Mouse (Mus musculus): ENCODE measurements at regions not wholly inside any gene's neighbourhood (a gene's known extent, or its start where the extent isn't known, plus 50 kb on each side); places are given as distances from the start of the nearest gene placed in this dataset.

DNA sequence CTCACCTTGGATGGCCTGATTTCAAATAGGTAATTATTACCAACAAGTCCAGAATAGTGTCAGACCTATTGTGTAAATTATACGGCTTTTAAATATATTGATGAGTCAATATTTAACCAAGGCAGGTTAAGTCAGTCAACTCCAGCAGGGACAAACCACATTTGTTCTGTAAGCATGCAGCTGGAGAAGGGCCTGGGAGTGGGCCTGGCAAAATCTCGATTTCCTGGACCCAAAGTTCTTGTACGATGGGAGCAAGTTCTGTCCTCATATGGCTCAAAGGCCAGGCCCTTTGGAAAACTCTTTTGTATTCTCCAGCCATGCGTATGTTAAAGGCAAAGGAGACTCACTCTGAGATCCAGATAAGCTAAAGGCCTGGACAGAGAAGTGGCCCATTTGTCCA lies 383.2 kb upstream of the Slc30a5 start:
- no peak for TF ChIP-seq EP300 (IDR thresholded peaks at IDR 0.05; ENCODE audit: insufficient read depth, low read depth, low read length)
- TF ChIP-seq CTCF (IDR thresholded peaks at IDR 0.05; ENCODE audit: low read depth, low read length): no peak

Measured in ES-Bruce4 (cell line).